Mouse (Mus musculus) forebrain, postnatal 0 days (tissue): ENCODE data around the gene Ccdc22. TPM values are rescaled to one million over a fixed set of nuclear protein-coding genes. Genes with fewer than 3 reads are reported as not detected.

Experiments
- ATAC-seq: fragments of 200-750 bp; cut with Nextera tagmentation; 2 replicates; pipeline ENCODE4 v1.8.0; 2017; ENCODE audit warnings: mild to moderate bottlenecking, moderate library complexity
- DNase-seq: peaks from one replicate; pipeline ENCODE4 v3.0.0-alpha.2; 2015
- H3K27ac ChIP-seq: fragments of 300-500 bp; sonication (generic); 2 replicates; pipeline ENCODE4 v1.5.1; 2014; ENCODE audit warnings: low read depth, mild to moderate bottlenecking, antibody characterized with exemption, low read length, moderate library complexity, mixed read lengths
- H3K27me3 ChIP-seq: fragments of 300-500 bp; sonication (generic); 2 replicates; pipeline ENCODE4 v1.6.1; 2014; ENCODE audit warnings: mild to moderate bottlenecking, low read length, mixed read lengths; ENCODE audit not compliant: insufficient read depth
- H3K36me3 ChIP-seq: fragments of 300-500 bp; sonication (generic); 2 replicates; pipeline ENCODE4 v1.6.1; 2014; ENCODE audit warnings: mild to moderate bottlenecking, moderate library complexity; ENCODE audit not compliant: insufficient read depth
- H3K4me1 ChIP-seq: fragments of 300-500 bp; sonication (generic); 2 replicates; pipeline ENCODE4 v1.6.1; 2014; ENCODE audit warnings: antibody characterized with exemption; ENCODE audit not compliant: insufficient read depth
- H3K4me2 ChIP-seq: fragments of 300-500 bp; sonication (generic); 2 replicates; pipeline ENCODE4 v1.6.1; 2014; ENCODE audit warnings: low read depth, mild to moderate bottlenecking, moderate library complexity
- H3K4me3 ChIP-seq: fragments of 300-500 bp; sonication (generic); 2 replicates; pipeline ENCODE4 v1.5.1; 2014; ENCODE audit warnings: low read depth, low read length, mixed read lengths
- H3K9ac ChIP-seq: fragments of 300-500 bp; sonication (generic); 2 replicates; pipeline ENCODE4 v1.6.1; 2014; ENCODE audit warnings: mild to moderate bottlenecking
- H3K9me3 ChIP-seq: fragments of 300-500 bp; sonication (generic); 2 replicates; pipeline ENCODE4 v1.6.1; 2016; ENCODE audit warnings: low read length
- CTCF ChIP-seq: sonication (generic); IDR thresholded peaks from 2 replicates; pipeline ENCODE4 v1.5.1; 2016; ENCODE audit warnings: antibody characterized with exemption, control low read depth, low read depth
- WGBS: fragments of 180-500 bp; shearing (Covaris S2); extraction: QIAGEN DNeasy Blood & Tissue Kit; methylation state at CpG from one replicate; pipeline ENCODE4 v1.1.7; 2014; 5-methylcytosine and 5-hydroxymethylcytosine counted together
- polyA plus RNA-seq: library from polyadenylated mRNA; unstranded; fragments of >200 nt; fragmentation: Nextera tagmentation; extraction: Ambion mirVana; gene quantifications from 2 replicates; pipeline ENCODE4 v1.2.1, GENCODE M21; 2015
- total RNA-seq: library from RNA; depleted of rRNA; stranded (reverse); fragments of >200 nt; gene quantifications from 2 replicates; pipeline ENCODE4 v1.2.3, GENCODE M21; 2014; rRNA removed

The Ccdc22 gene
- total and polyA plus RNA-seq, 2 experiments from 2014 or later, result 25.8 to 36.7 TPM

DNA sequence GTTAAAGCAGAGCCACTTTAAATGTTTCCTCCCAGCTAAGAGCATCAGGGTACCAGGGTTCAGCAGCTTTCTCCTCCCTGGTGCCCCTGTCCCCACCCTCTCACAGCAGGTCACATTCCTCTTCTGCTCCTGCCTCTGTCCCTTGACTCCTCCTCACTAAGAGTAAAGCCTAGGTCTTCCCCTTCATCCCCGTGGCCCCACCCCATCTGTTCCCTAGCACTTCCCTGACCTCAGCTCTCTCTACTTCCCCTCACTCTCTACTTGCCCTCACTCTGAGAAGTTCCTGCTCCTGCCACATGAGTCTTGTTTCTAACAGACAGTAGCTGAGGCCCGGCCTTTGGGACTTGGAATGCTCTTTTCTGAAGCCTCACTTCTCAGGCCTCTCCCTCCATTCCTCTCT lies 42.2 kb downstream of the Ccdc22 start:
- H3K4me2 ChIP-seq, result no peak overlapping the region
- no peaks in the 10 kb centered on the region for H3K27me3 ChIP-seq
- no peak overlapping the region for H3K4me3 ChIP-seq
- WGBS, result 32% methylated on average over 2 of the region's 2 CpGs
- no peaks in the 10 kb centered on the region for H3K4me1 ChIP-seq
- no peaks in the 10 kb centered on the region for H3K9me3 ChIP-seq
- TF ChIP-seq CTCF, result no peak
- ATAC-seq, result no peak
- H3K36me3 ChIP-seq, result no peaks in the 10 kb centered on the region
- DNase-seq, result no peak
- no peak overlapping the region for H3K9ac ChIP-seq
- H3K27ac ChIP-seq, result no peak overlapping the region

DNA sequence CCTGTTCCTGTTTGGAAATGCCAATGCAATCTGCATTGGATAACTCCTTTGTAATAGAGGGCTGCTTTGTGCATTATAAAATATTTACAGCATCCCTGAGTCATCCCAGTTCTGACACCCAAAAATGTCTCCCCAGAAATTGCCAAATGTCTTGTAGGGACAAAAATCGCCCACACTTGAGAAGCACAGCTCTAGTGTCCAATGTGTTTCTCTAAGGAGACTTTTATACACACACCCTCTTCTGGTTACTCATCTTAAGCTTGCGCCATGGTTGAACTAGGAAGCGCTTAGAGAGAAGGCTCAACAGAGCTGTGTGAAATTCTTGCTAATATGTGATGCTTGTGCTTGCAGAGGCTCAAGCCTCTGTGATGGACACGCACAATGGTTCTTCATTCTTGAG lies 51.8 kb downstream of the Ccdc22 start:
- DNase-seq (no peak), ATAC-seq (no peak)
- Histone ChIP-seq H3K9ac (no peak overlapping the region), H3K27ac (no peak overlapping the region), H3K4me2 (no peak overlapping the region), H3K27me3 (no peaks in the 10 kb centered on the region), H3K9me3 (no peaks in the 10 kb centered on the region), H3K36me3 (no peaks in the 10 kb centered on the region), H3K4me1 (no peaks in the 10 kb centered on the region), H3K4me3 (no peak overlapping the region)
- WGBS, result 91% methylated on average over 4 of the region's 4 CpGs
- no peak for TF ChIP-seq CTCF

Other genes with a start within 250 kb of the Ccdc22 start
- gene Usp27x, start 229.7 kb downstream of the Ccdc22 start, total RNA-seq, result 11.2 and 14.3 TPM in 2 replicates
- gene Usp27x, start 229.7 kb downstream of the Ccdc22 start, polyA plus RNA-seq, result 1.4 and 3.2 TPM in 2 replicates
- 0.23 TPM in 1 of 2 replicates, not detected in the other for gene Foxp3, start 31.9 kb downstream of the Ccdc22 start, total RNA-seq
- 0.11 and 0.23 TPM in 2 replicates for gene Foxp3, start 31.9 kb downstream of the Ccdc22 start, polyA plus RNA-seq
- gene Ppp1r3f, start 31.2 kb downstream of the Ccdc22 start, total RNA-seq, result 15.5 and 23.7 TPM in 2 replicates
- 4.6 and 7.3 TPM in 2 replicates for gene Ppp1r3f, start 31.2 kb downstream of the Ccdc22 start, polyA plus RNA-seq
- 0.10 and 0.23 TPM in 2 replicates for gene Cacna1f, start 1.6 kb upstream of the Ccdc22 start, total RNA-seq
- gene Cacna1f, start 1.6 kb upstream of the Ccdc22 start, polyA plus RNA-seq, result 0.06 and 0.10 TPM in 2 replicates
- 321 and 330 TPM in 2 replicates for gene Syp, start 33.0 kb upstream of the Ccdc22 start, total RNA-seq
- gene Syp, start 33.0 kb upstream of the Ccdc22 start, polyA plus RNA-seq, result 190 and 242 TPM in 2 replicates
- 1.2 TPM in 2 replicates for gene Prickle3, start 51.7 kb upstream of the Ccdc22 start, total RNA-seq
- gene Prickle3, start 51.7 kb upstream of the Ccdc22 start, polyA plus RNA-seq, result 1.0 and 1.5 TPM in 2 replicates
- 15.7 and 24.3 TPM in 2 replicates for gene Plp2, start 65.9 kb upstream of the Ccdc22 start, total RNA-seq
- gene Plp2, start 65.9 kb upstream of the Ccdc22 start, polyA plus RNA-seq, result 37.3 and 38.3 TPM in 2 replicates
- gene Magix, start 75.7 kb upstream of the Ccdc22 start, total RNA-seq, result 0.15 TPM in 1 of 2 replicates, not detected in the other
- gene Magix, start 75.7 kb upstream of the Ccdc22 start, polyA plus RNA-seq, result 0.21 and 0.22 TPM in 2 replicates
- gene Gpkow, start 91.6 kb upstream of the Ccdc22 start, total RNA-seq, result 15.9 and 21.0 TPM in 2 replicates
- gene Gpkow, start 91.6 kb upstream of the Ccdc22 start, polyA plus RNA-seq, result 36.4 and 41.2 TPM in 2 replicates
- 29.0 and 32.2 TPM in 2 replicates for gene Wdr45, start 108.8 kb upstream of the Ccdc22 start, total RNA-seq
- gene Wdr45, start 108.8 kb upstream of the Ccdc22 start, polyA plus RNA-seq, result 30.8 and 31.5 TPM in 2 replicates
- gene Gm45208, start 116.7 kb upstream of the Ccdc22 start, total RNA-seq, result 0.76 and 1.2 TPM in 2 replicates
- gene Gm45208, start 116.7 kb upstream of the Ccdc22 start, polyA plus RNA-seq, result 0.91 TPM in 1 of 2 replicates, not detected in the other
- gene Praf2, start 122.9 kb upstream of the Ccdc22 start, total RNA-seq, result 87.2 and 89.6 TPM in 2 replicates
- gene Praf2, start 122.9 kb upstream of the Ccdc22 start, polyA plus RNA-seq, result 139 TPM in 2 replicates
- 149 and 202 TPM in 2 replicates for gene Ccdc120, start 145.4 kb upstream of the Ccdc22 start, total RNA-seq
- gene Ccdc120, start 145.4 kb upstream of the Ccdc22 start, polyA plus RNA-seq, result 59.3 and 66.3 TPM in 2 replicates
- 12.8 and 20.4 TPM in 2 replicates for gene Tfe3, start 157.0 kb upstream of the Ccdc22 start, total RNA-seq
- 17.3 and 20.1 TPM in 2 replicates for gene Tfe3, start 157.0 kb upstream of the Ccdc22 start, polyA plus RNA-seq
- gene Gripap1, start 184.2 kb upstream of the Ccdc22 start, total RNA-seq, result 40.7 and 41.5 TPM in 2 replicates
- 46.0 and 62.4 TPM in 2 replicates for gene Gripap1, start 184.2 kb upstream of the Ccdc22 start, polyA plus RNA-seq
- 2.2 and 2.6 TPM in 2 replicates for gene Kcnd1, start 216.8 kb upstream of the Ccdc22 start, total RNA-seq
- 4.1 and 4.8 TPM in 2 replicates for gene Kcnd1, start 216.8 kb upstream of the Ccdc22 start, polyA plus RNA-seq
- 73.7 and 76.8 TPM in 2 replicates for gene Otud5, start 235.8 kb upstream of the Ccdc22 start, total RNA-seq
- 39.6 and 40.3 TPM in 2 replicates for gene Otud5, start 235.8 kb upstream of the Ccdc22 start, polyA plus RNA-seq